Mouse (Mus musculus): ENCODE data around the gene Eml4.

DNA sequence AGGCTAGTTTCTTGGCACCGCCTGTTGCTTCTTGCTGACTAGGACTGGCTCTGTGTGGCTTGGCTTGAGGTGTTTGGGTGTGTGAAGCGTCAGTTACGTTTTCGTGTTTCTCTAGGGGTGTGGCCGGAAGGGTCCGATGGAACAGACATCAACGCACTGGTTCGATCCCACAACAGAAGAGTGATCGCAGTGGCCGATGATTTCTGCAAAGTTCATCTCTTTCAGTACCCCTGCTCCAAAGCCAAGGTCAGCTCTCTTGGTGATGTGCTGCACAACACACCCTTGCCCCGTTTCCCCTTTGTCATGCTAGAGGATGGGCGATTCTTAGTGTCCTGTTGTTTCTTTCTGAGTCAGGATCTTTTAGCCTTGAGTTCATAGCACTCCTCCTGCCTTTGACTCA is 126.4 kb downstream of the Eml4 start:
- TF ChIP-seq POLR2A (IDR thresholded peaks at IDR 0.05; ENCODE audit: insufficient read depth, low read length) (no peak), EP300 (IDR thresholded peaks at IDR 0.05; ENCODE audit: insufficient read depth, low read depth, low read length) (0 out of 2 replicates have a peak, but pooled peaks have one; percentile 38)
